In the genomic region with DNA sequence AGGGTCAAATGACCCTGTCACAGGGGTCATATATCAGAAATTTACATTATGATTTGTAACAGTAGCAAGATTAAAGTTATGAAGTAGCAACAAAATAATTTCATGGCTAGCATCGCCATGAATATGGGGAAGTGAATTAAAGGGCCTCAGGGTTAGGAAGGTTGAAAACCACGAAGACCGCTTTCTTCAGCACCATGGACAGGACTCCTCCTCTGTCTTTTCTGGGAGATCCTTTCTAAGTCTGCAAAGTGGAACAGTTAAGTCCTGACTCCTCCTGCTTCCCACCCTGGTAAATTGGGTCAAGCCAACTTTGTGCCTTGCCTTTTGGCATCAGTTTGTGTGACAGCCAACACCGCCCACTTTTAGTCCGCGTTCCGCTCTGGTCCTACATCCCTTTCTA, we compare ENCODE assay signal across 9 mouse cellular contexts.
A peak's percentile ranks its signal among the peaks of the same experiment; 100 is the strongest.
DNase-seq lines count a peak whose midpoint lies in the region; ATAC-seq lines count a peak whose summit lies in the region.
"Had no signal": no experiment of that assay in that cellular context is flagged by ENCODE, and none has a peak within 500 bp of the region (broad histone marks: within the 10 kb centered on the region; RNA-seq: fewer than 3 reads in every experiment).

No protein-coding gene starts in this region.

- no peak overlapping the region for H3K27ac ChIP-seq in intestine, embryonic 14.5 days (ENCODE audit: low read depth)
- H3K27ac ChIP-seq in intestine, embryonic 16.5 days (ENCODE audit: low read length): no peak overlapping the region
- no peak overlapping the region for H3K27ac ChIP-seq in embryonic facial prominence, embryonic 14.5 days (replicated peaks; ENCODE audit: low read depth, low read length)
- H3K27ac ChIP-seq: lung, embryonic 15.5 days had no signal

- no peak for ATAC-seq in intestine, embryonic 14.5 days (replicated peaks; ENCODE audit: low FRiP score, low TSS enrichment, low read depth)
- no peak for ATAC-seq in intestine, embryonic 16.5 days
- no peak for ATAC-seq in embryonic facial prominence, embryonic 14.5 days (ENCODE audit: low read depth)

- 44% methylated on average over 7 of the region's 7 CpGs for WGBS in intestine, embryonic 14.5 days
- WGBS in intestine, embryonic 16.5 days: 59% methylated on average over 7 of the region's 7 CpGs
- WGBS in embryonic facial prominence, embryonic 14.5 days: 52% methylated on average over 7 of the region's 7 CpGs

- peak; percentile 69 for DNase-seq in intestine, embryonic 14.5 days (ENCODE audit: low spot score)
- DNase-seq in thymus, postnatal 4 days: peak; percentile 12
- DNase-seq in thymus, postnatal 36 days: no peak
- DNase-seq in embryonic facial prominence, embryonic 14.5 days (ENCODE audit: low spot score): peak; percentile 71
- peak; percentile 28 for DNase-seq in yolk sac, embryonic 10.5 days (ENCODE audit: low spot score)
- DNase-seq in layer of hippocampus, postnatal 10 days (ENCODE audit: low spot score in 2 of 2): no peak
- no peak for DNase-seq in layer of hippocampus, postnatal 14 days (ENCODE audit: low spot score in 2 of 2)

- no peaks in the 10 kb centered on the region for H3K36me3 ChIP-seq in intestine, embryonic 14.5 days (ENCODE audit: control insufficient read depth, insufficient read depth, low read length)
- H3K36me3 ChIP-seq in intestine, embryonic 16.5 days (ENCODE audit: control insufficient read depth, insufficient read depth, low read length): no peaks in the 10 kb centered on the region
- no peaks in the 10 kb centered on the region for H3K36me3 ChIP-seq in embryonic facial prominence, embryonic 14.5 days (ENCODE audit: control insufficient read depth, insufficient read depth, low read length)
- H3K36me3 ChIP-seq: lung, embryonic 15.5 days had no signal

- H3K9ac ChIP-seq in intestine, embryonic 14.5 days (ENCODE audit: low read length): no peak overlapping the region
- no peak overlapping the region for H3K9ac ChIP-seq in intestine, embryonic 16.5 days (ENCODE audit: low read depth, low read length)
- H3K9ac ChIP-seq in embryonic facial prominence, embryonic 14.5 days (ENCODE audit: low read depth, low read length): no peak overlapping the region
- H3K9ac ChIP-seq: lung, embryonic 15.5 days had no signal

- H3K9me3 ChIP-seq in intestine, embryonic 14.5 days (ENCODE audit: control insufficient read depth, low read length): no peaks in the 10 kb centered on the region
- H3K9me3 ChIP-seq in intestine, embryonic 16.5 days (ENCODE audit: control insufficient read depth, low read length): no peaks in the 10 kb centered on the region
- H3K9me3 ChIP-seq in embryonic facial prominence, embryonic 14.5 days (ENCODE audit: control insufficient read depth, low read length): no peaks in the 10 kb centered on the region
- H3K9me3 ChIP-seq: lung, embryonic 15.5 days had no signal

- no peak overlapping the region for H3K4me2 ChIP-seq in intestine, embryonic 14.5 days (ENCODE audit: low read length)
- no peak overlapping the region for H3K4me2 ChIP-seq in intestine, embryonic 16.5 days (ENCODE audit: low read depth, low read length)
- no peak overlapping the region for H3K4me2 ChIP-seq in embryonic facial prominence, embryonic 14.5 days (ENCODE audit: low read depth, low read length)
- H3K4me2 ChIP-seq: lung, embryonic 15.5 days had no signal

- H3K4me1 ChIP-seq in intestine, embryonic 14.5 days (replicated peaks; ENCODE audit: control insufficient read depth, insufficient read depth, low read length): no peaks in the 10 kb centered on the region
- H3K4me1 ChIP-seq in intestine, embryonic 16.5 days (ENCODE audit: control insufficient read depth, insufficient read depth, low read length): no peaks in the 10 kb centered on the region
- H3K4me1 ChIP-seq in embryonic facial prominence, embryonic 14.5 days (ENCODE audit: control insufficient read depth, insufficient read depth, low read length): no peaks in the 10 kb centered on the region
- H3K4me1 ChIP-seq: lung, embryonic 15.5 days had no signal

- no peak overlapping the region for H3K4me3 ChIP-seq in intestine, embryonic 14.5 days (ENCODE audit: low read depth, low read length)
- H3K4me3 ChIP-seq in intestine, embryonic 16.5 days (ENCODE audit: low read length): no peak overlapping the region
- no peak overlapping the region for H3K4me3 ChIP-seq in embryonic facial prominence, embryonic 14.5 days (ENCODE audit: low read depth, low read length)
- H3K4me3 ChIP-seq: lung, embryonic 15.5 days had no signal

- H3K27me3 ChIP-seq in intestine, embryonic 14.5 days (replicated peaks; ENCODE audit: control insufficient read depth, insufficient read depth, low read length): no peaks in the 10 kb centered on the region
- no peaks in the 10 kb centered on the region for H3K27me3 ChIP-seq in intestine, embryonic 16.5 days (replicated peaks; ENCODE audit: control insufficient read depth, insufficient read depth, low read length)
- H3K27me3 ChIP-seq in embryonic facial prominence, embryonic 14.5 days (replicated peaks; ENCODE audit: control insufficient read depth, insufficient read depth, low read length): no peaks in the 10 kb centered on the region
- H3K27me3 ChIP-seq: lung, embryonic 15.5 days had no signal

Comparison
In these comparisons a context has a peak if more than half of its experiments do, and no peak if none do; other contexts are left out.
1. DNase-seq: peak in intestine, embryonic 14.5 days (single experiment), thymus, postnatal 4 days (single experiment), embryonic facial prominence, embryonic 14.5 days (single experiment) and yolk sac, embryonic 10.5 days (single experiment); none in thymus, postnatal 36 days (0 of 2), layer of hippocampus, postnatal 10 days (0 of 2) and layer of hippocampus, postnatal 14 days (0 of 2).